ENCODE assay signal across 8 mouse cellular contexts in genomic region chr19:34526321-34526923, GRCm38 (mm10). TPM values are rescaled to one million over a fixed set of nuclear protein-coding genes. Genes with fewer than 3 reads are reported as not detected.
DNase-seq lines count a peak whose midpoint lies in the region; ATAC-seq and TF ChIP-seq lines count a peak whose summit lies in the region.

No protein-coding gene starts in this region.

- 7% methylated on average over 11 of the region's 11 CpGs for WGBS in liver, embryonic 11.5 days
- WGBS in neural tube, embryonic 15.5 days = 42% methylated on average over 11 of the region's 11 CpGs

- no peak for DNase-seq in left cerebral cortex, adult 2 months (ENCODE audit: extremely low spot score in 1 of 2, low spot score in 2 of 2)
- no peak for DNase-seq in left cerebral cortex, adult 18-20 months (ENCODE audit: low spot score in 2 of 2)
- no peak for DNase-seq in liver, embryonic 11.5 days (ENCODE audit: low spot score)
- no peak for DNase-seq in left cerebral cortex, postnatal 4 days
- no peak for DNase-seq in layer of hippocampus, postnatal 25 days (ENCODE audit: extremely low spot score in 1 of 2, low spot score in 1 of 2)

- peak overlapping the region; percentile 83 for H3K27ac ChIP-seq in left cerebral cortex, adult 2 months
- peak overlapping the region; percentile 67 for H3K27ac ChIP-seq in liver, embryonic 11.5 days (ENCODE audit: low read depth, low read length)
- H3K27ac ChIP-seq in neural tube, embryonic 15.5 days (replicated peaks) = peak overlapping the region; percentile 75

- H3K9me3 ChIP-seq in liver, embryonic 11.5 days (ENCODE audit: control insufficient read depth, low read length) = no peaks in the 10 kb centered on the region
- H3K9me3 ChIP-seq in neural tube, embryonic 15.5 days (replicated peaks) = no peaks in the 10 kb centered on the region

- peak overlapping the region; percentile 93 for H3K4me2 ChIP-seq in liver, embryonic 11.5 days
- H3K4me2 ChIP-seq in neural tube, embryonic 15.5 days = peak overlapping the region; percentile 87

- TF ChIP-seq CTCF in left cerebral cortex, adult 2 months (IDR thresholded peaks at IDR 0.05) = no peak; the same call in none of the 2 replicates

- no peaks in the 10 kb centered on the region for H3K27me3 ChIP-seq in liver, embryonic 11.5 days (replicated peaks; ENCODE audit: control insufficient read depth, insufficient read depth, low read length)
- H3K27me3 ChIP-seq in neural tube, embryonic 15.5 days (replicated peaks) = no peaks in the 10 kb centered on the region

- H3K9ac ChIP-seq in liver, embryonic 11.5 days (ENCODE audit: low read depth, low read length) = peak overlapping the region; percentile 70
- peak overlapping the region; percentile 72 for H3K9ac ChIP-seq in neural tube, embryonic 15.5 days (replicated peaks)

- peaks cover 11% of the 10 kb centered on the region; the same call in 1 of the 2 replicates for H3K4me1 ChIP-seq in liver, embryonic 11.5 days (replicated peaks; ENCODE audit: control insufficient read depth, insufficient read depth, low read length)
- peaks cover 8% of the 10 kb centered on the region for H3K4me1 ChIP-seq in neural tube, embryonic 15.5 days

- H3K36me3 ChIP-seq in liver, embryonic 11.5 days (ENCODE audit: control insufficient read depth, insufficient read depth, low read length) = peaks cover 4% of the 10 kb centered on the region; the same call in 1 of the 2 replicates
- H3K36me3 ChIP-seq in neural tube, embryonic 15.5 days = no peaks in the 10 kb centered on the region; the same call in 1 of the 2 replicates

- H3K4me3 ChIP-seq in left cerebral cortex, adult 2 months = peak overlapping the region; percentile 78
- H3K4me3 ChIP-seq in liver, embryonic 11.5 days (ENCODE audit: low read depth, low read length) = peak overlapping the region; percentile 80
- H3K4me3 ChIP-seq in neural tube, embryonic 15.5 days (replicated peaks) = peak overlapping the region; percentile 76

- peak; percentile 38 for ATAC-seq in common myeloid progenitor, adult 5-6 weeks (replicated peaks; ENCODE audit: low read depth, poor library complexity, severe bottlenecking)
- peak; percentile 18 to 43; a peak in 1 of 4 replicates for ATAC-seq in hematopoietic stem cell, adult 5-6 weeks (replicated peaks in 1 of 2; ENCODE audit: insufficient read depth in 1 of 2, low FRiP score in 2 of 2, low TSS enrichment in 1 of 2, low read depth in 1 of 2, poor library complexity in 2 of 2, severe bottlenecking in 2 of 2)
- peak; percentile 40 for ATAC-seq in liver, embryonic 11.5 days (replicated peaks; ENCODE audit: low FRiP score)
- peak; percentile 72 for ATAC-seq in neural tube, embryonic 15.5 days (ENCODE audit: low FRiP score)

- intact Hi-C loops in left cerebral cortex, adult 2 months (cut with DNase I) = no loop called here
- intact Hi-C loops in left cerebral cortex, postnatal 4 days (cut with DNase I) = no loop called here

RNA-seq across cellular contexts. Expression of gene Lipa, which starts 0.9 kb away (rescaled TPM):
- 10 to 100 TPM; 15.3 to 17.5 TPM for total RNA-seq in left cerebral cortex, adult 2 months (2021)
- total RNA-seq in left cerebral cortex, adult 18-20 months (2021) = 10 to 100 TPM; 17.1 to 18.5 TPM
- total RNA-seq in common myeloid progenitor, adult 5-6 weeks (2017) = 21.6 and 22.7 TPM in 2 replicates
- 31.0 and 34.5 TPM in 2 replicates for total RNA-seq in hematopoietic stem cell, adult 5-6 weeks (2017)
- polyA plus RNA-seq in liver, embryonic 11.5 days (2014; fragmentation: Nextera tagmentation; extraction: Ambion mirVana) = 48.2 and 53.6 TPM in 2 replicates
- polyA plus RNA-seq in neural tube, embryonic 15.5 days (2015; fragmentation: Nextera tagmentation; extraction: Ambion mirVana) = 22.4 and 24.7 TPM in 2 replicates
- 10 to 100 TPM; 15.1 to 16.0 TPM for total RNA-seq in left cerebral cortex, postnatal 4 days (2021)
- 10 to 100 TPM; 16.9 to 19.8 TPM for total RNA-seq in layer of hippocampus, postnatal 25 days (2021)

RNA-seq across cellular contexts. Expression of gene Ifit2, which starts 24.1 kb away (rescaled TPM):
- 1 to 10 TPM; 7.1 to 8.2 TPM for total RNA-seq in left cerebral cortex, adult 2 months (2021)
- total RNA-seq in left cerebral cortex, adult 18-20 months (2021) = 1 to 10 TPM; 6.9 to 8.1 TPM
- 16.7 and 22.7 TPM in 2 replicates for total RNA-seq in common myeloid progenitor, adult 5-6 weeks (2017)
- total RNA-seq in hematopoietic stem cell, adult 5-6 weeks (2017) = 28.9 and 29.6 TPM in 2 replicates
- 5.2 and 5.8 TPM in 2 replicates for polyA plus RNA-seq in liver, embryonic 11.5 days (2014; fragmentation: Nextera tagmentation; extraction: Ambion mirVana)
- 6.1 and 7.5 TPM in 2 replicates for polyA plus RNA-seq in neural tube, embryonic 15.5 days (2015; fragmentation: Nextera tagmentation; extraction: Ambion mirVana)
- total RNA-seq in left cerebral cortex, postnatal 4 days (2021) = 1 to 10 TPM; 6.3 to 7.2 TPM
- 1 to 10 TPM; 4.5 to 4.6 TPM for total RNA-seq in layer of hippocampus, postnatal 25 days (2021)

RNA-seq across cellular contexts. Expression of gene Ch25h, which starts 51.5 kb away (rescaled TPM):
- under 1 TPM; 0.58 to 0.75 TPM for total RNA-seq in left cerebral cortex, adult 2 months (2021)
- under 1 TPM; 0.23 to 0.44 TPM for total RNA-seq in left cerebral cortex, adult 18-20 months (2021)
- total RNA-seq in common myeloid progenitor, adult 5-6 weeks (2017) = 0.09 TPM in 1 of 2 replicates, not detected in the other
- total RNA-seq in hematopoietic stem cell, adult 5-6 weeks (2017) = 0.19 and 0.35 TPM in 2 replicates
- polyA plus RNA-seq in liver, embryonic 11.5 days (2014; fragmentation: Nextera tagmentation; extraction: Ambion mirVana) = 0.82 and 1.5 TPM in 2 replicates
- 0.52 and 1.2 TPM in 2 replicates for polyA plus RNA-seq in neural tube, embryonic 15.5 days (2015; fragmentation: Nextera tagmentation; extraction: Ambion mirVana)
- total RNA-seq in left cerebral cortex, postnatal 4 days (2021) = 1 to 10 TPM in 1 of 2 experiments, under 1 TPM in 1; 0.92 to 1.0 TPM
- under 1 TPM in 1 of 2 experiments, not detected in 1; 0.32 TPM for total RNA-seq in layer of hippocampus, postnatal 25 days (2021)

RNA-seq across cellular contexts. Expression of gene Ifit3, which starts 56.9 kb away (rescaled TPM):
- 1 to 10 TPM; 4.5 to 4.7 TPM for total RNA-seq in left cerebral cortex, adult 2 months (2021)
- 1 to 10 TPM; 4.5 to 6.4 TPM for total RNA-seq in left cerebral cortex, adult 18-20 months (2021)
- 1.6 TPM in 1 of 2 replicates, not detected in the other for total RNA-seq in common myeloid progenitor, adult 5-6 weeks (2017)
- 5.3 and 14.1 TPM in 2 replicates for total RNA-seq in hematopoietic stem cell, adult 5-6 weeks (2017)
- polyA plus RNA-seq in liver, embryonic 11.5 days (2014; fragmentation: Nextera tagmentation; extraction: Ambion mirVana) = 0.39 and 0.62 TPM in 2 replicates
- 2.1 and 3.1 TPM in 2 replicates for polyA plus RNA-seq in neural tube, embryonic 15.5 days (2015; fragmentation: Nextera tagmentation; extraction: Ambion mirVana)
- total RNA-seq in left cerebral cortex, postnatal 4 days (2021) = 1 to 10 TPM in 1 of 2 experiments, under 1 TPM in 1; 0.81 to 1.0 TPM
- total RNA-seq in layer of hippocampus, postnatal 25 days (2021) = 1 to 10 TPM; 1.3 to 2.1 TPM
